Mouse (Mus musculus) C2C12 (cell line): ENCODE data around the gene Rock2. TPM values are rescaled to one million over a fixed set of nuclear protein-coding genes. Genes with fewer than 3 reads are reported as not detected.

Source experiments
- H3K27me3 ChIP-seq: one replicate; pipeline ENCODE4 v1.6.1; 2011; ENCODE audit not compliant: control insufficient read depth, insufficient read depth, insufficient read length
- H3K36me3 ChIP-seq: one replicate; pipeline ENCODE4 v1.6.1; 2011; ENCODE audit not compliant: control insufficient read depth, insufficient read depth
- H3K4me3 ChIP-seq: one replicate; pipeline ENCODE4 v1.5.1; 2011; ENCODE audit warnings: mild to moderate bottlenecking, control low read depth; ENCODE audit not compliant: poor library complexity, insufficient read depth, severe bottlenecking
- H3K79me2 ChIP-seq: one replicate; pipeline ENCODE4 v1.6.1; 2011; ENCODE audit not compliant: control insufficient read depth, insufficient read depth
- H3K79me3 ChIP-seq: one replicate; pipeline ENCODE4 v1.6.1; 2011; ENCODE audit warnings: low read depth, control low read depth
- H3ac ChIP-seq: one replicate; pipeline ENCODE3; 2011; ENCODE audit warnings: low read depth; ENCODE audit not compliant: control insufficient read depth, insufficient read length
- CEBPB ChIP-seq: IDR thresholded peaks from one replicate; pipeline ENCODE4 v1.6.1; 2011; ENCODE audit warnings: low read depth, mild to moderate bottlenecking, control low read depth, moderate library complexity
- CTCF ChIP-seq: IDR thresholded peaks from one replicate; pipeline ENCODE4 v1.5.1; 2011; ENCODE audit not compliant: control insufficient read depth, insufficient read depth, insufficient read length
- FOSL1 ChIP-seq: IDR thresholded peaks from one replicate; pipeline ENCODE4 v1.8.0; 2011; ENCODE audit warnings: mild to moderate bottlenecking, low read length; ENCODE audit not compliant: poor library complexity, insufficient read depth, severe bottlenecking
- MAX ChIP-seq: IDR thresholded peaks from one replicate; pipeline ENCODE4 v1.6.1; 2011; ENCODE audit warnings: mild to moderate bottlenecking, control low read depth
- MYOD1 ChIP-seq: IDR thresholded peaks from one replicate; pipeline ENCODE4 v1.6.1; 2011; ENCODE audit warnings: low read depth; ENCODE audit not compliant: control insufficient read depth, insufficient read length
- MYOG ChIP-seq: IDR thresholded peaks from one replicate; pipeline ENCODE4 v1.6.1; 2011; ENCODE audit not compliant: control insufficient read depth, insufficient read length; ENCODE audit errors: extremely low read depth
- USF1 ChIP-seq: IDR thresholded peaks from one replicate; pipeline ENCODE4 v1.6.1; 2011; ENCODE audit warnings: low read depth, mild to moderate bottlenecking, control low read depth, moderate library complexity
- polyA plus RNA-seq: library from polyadenylated mRNA; unstranded; fragments of >200 nt; fragmentation: generic; extraction: Trizol; gene quantifications from one replicate; pipeline ENCODE4 v1.2.1, GENCODE M21; 2012; ENCODE audit warnings: missing spikeins

The Rock2 gene
- polyA plus RNA-seq, 1 experiment = 15.9 TPM

- TF ChIP-seq FOSL1 = no peak
- TF ChIP-seq MYOG = no peak
- no peak for TF ChIP-seq USF1
- TF ChIP-seq MYOD1 = no peak
- TF ChIP-seq MAX = no peak
- no peak for TF ChIP-seq CTCF
- no peak for TF ChIP-seq CEBPB
Observed at GRCm38 (mm10) chr12:16879369-16879768, 15.3 kb upstream of the Rock2 start.

GRCm38 (mm10) chr12:16880077-16880476 lies 14.6 kb upstream of the Rock2 start:
- Histone ChIP-seq H3K27me3 (no peaks in the 10 kb centered on the region), H3ac (no peak overlapping the region), H3K4me3 (no peak overlapping the region), H3K36me3 (no peaks in the 10 kb centered on the region), H3K79me3 (no peaks in the 10 kb centered on the region), H3K79me2 (no peaks in the 10 kb centered on the region)
- no peak for TF ChIP-seq CTCF
- no peak for TF ChIP-seq CEBPB
- no peak for TF ChIP-seq MYOD1
- TF ChIP-seq MYOG = no peak
- no peak for TF ChIP-seq MAX
- TF ChIP-seq FOSL1 = no peak
- no peak for TF ChIP-seq USF1

More at GRCm38 (mm10) chr12:16879369-16879768, 15.3 kb upstream of the Rock2 start:
- no peak overlapping the region for H3ac ChIP-seq
- H3K4me3 ChIP-seq = no peak overlapping the region
- H3K79me2 ChIP-seq = no peaks in the 10 kb centered on the region
- no peaks in the 10 kb centered on the region for H3K36me3 ChIP-seq
- H3K27me3 ChIP-seq = no peaks in the 10 kb centered on the region
- no peaks in the 10 kb centered on the region for H3K79me3 ChIP-seq

DNA sequence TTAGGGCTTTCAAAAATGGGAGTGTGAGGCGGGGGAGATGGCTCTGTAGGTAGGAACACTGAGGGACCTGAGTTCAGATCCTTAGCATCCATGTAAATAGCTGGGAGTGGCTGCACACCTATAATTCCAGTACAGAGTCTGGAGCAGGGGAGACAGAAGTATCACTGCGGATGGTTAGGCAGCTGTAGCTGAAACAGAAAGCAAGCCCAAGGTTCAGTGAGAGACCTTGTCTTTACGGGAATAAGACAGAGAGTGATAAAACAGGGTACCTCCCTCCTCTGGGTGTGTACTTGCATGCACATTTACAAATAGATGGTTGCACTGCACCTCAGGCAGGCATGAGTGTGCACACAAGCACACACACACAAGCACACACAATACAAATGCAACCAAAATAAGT lies 12.3 kb upstream of the Rock2 start:
- no peak overlapping the region for H3K4me3 ChIP-seq
- TF ChIP-seq CEBPB (no peak), MYOD1 (no peak), FOSL1 (no peak), MAX (no peak), USF1 (no peak), MYOG (no peak), CTCF (no peak)
- no peaks in the 10 kb centered on the region for H3K27me3 ChIP-seq
- no peaks in the 10 kb centered on the region for H3K79me3 ChIP-seq
- no peaks in the 10 kb centered on the region for H3K36me3 ChIP-seq
- no peaks in the 10 kb centered on the region for H3K79me2 ChIP-seq
- no peak overlapping the region for H3ac ChIP-seq

DNA sequence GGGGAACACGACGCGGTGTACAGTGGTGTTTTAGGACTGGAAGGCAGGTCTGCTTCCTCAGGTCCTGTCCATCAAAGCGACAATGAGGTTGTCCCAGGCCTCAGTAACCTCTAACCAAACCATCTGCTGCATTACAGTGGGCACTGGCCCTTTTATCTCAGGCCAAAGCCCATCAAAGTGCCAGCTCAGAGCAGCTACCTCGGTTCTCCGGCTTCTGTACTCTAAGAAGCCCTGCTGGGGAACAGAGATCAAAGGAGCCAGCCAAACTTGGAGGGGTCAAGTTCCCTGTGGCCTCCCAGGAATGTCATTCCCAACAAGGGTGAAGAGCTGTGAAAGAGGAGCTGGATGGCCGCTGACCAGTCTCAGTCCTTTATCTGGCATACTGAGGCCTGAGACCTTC lies 11.6 kb upstream of the Rock2 start:
- H3K4me3 ChIP-seq = no peak overlapping the region
- TF ChIP-seq FOSL1 (no peak), CTCF (no peak), USF1 (no peak), CEBPB (no peak), MAX (no peak), MYOG (no peak), MYOD1 (no peak)
- H3K79me2 ChIP-seq = no peaks in the 10 kb centered on the region
- H3K36me3 ChIP-seq = no peaks in the 10 kb centered on the region
- H3K79me3 ChIP-seq = no peaks in the 10 kb centered on the region
- H3ac ChIP-seq = no peak overlapping the region
- H3K27me3 ChIP-seq = no peaks in the 10 kb centered on the region

DNA sequence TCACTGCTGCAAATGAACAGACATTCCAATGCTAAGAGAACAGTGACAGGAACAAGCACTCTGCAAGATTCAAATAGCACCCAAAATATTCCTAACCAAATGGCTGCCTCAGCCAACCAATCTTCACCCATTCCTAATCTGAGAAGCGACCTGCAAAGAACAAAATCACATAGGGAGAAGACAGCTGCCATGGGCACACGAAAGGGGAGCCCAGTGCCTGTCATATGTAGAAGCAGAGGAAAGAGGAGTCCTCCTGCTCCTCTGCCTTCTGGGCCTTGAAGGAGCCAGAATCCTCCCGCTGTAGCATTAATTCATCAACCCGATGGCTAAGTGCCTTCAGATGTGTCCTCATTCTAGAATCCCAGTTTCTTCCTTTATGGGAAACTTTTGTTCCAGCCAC lies 10.2 kb upstream of the Rock2 start:
- no peak for TF ChIP-seq MAX
- no peak overlapping the region for H3ac ChIP-seq

DNA sequence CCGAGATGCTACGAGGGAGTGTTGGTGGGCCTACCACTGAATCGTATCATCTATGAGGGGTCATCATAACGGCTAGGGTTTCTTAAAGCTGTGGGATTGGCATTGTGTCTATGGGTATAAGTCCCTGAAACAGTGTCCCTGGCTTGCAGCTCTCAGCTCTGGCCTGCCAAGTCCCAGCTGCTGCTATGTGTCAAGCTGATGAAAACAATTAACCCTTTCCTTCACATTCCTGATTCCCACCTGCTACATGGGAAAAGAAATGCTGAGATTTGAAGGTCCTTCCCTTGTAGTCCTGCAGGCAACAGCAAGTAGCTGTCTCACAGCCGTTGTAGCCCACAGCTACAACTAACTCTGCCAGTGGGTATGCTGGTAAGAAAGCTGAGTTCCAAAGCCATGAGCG lies 8.3 kb upstream of the Rock2 start:
- no peaks in the 10 kb centered on the region for H3K79me3 ChIP-seq
- no peak overlapping the region for H3K4me3 ChIP-seq
- no peaks in the 10 kb centered on the region for H3K36me3 ChIP-seq
- no peak for TF ChIP-seq MAX
- TF ChIP-seq MYOD1 = peak; percentile 75
- no peak overlapping the region for H3ac ChIP-seq
- H3K27me3 ChIP-seq = no peaks in the 10 kb centered on the region
- H3K79me2 ChIP-seq = no peaks in the 10 kb centered on the region

More for the DNA sequence above, 10.2 kb upstream of the Rock2 start:
- H3K79me3 ChIP-seq = no peaks in the 10 kb centered on the region
- H3K79me2 ChIP-seq = no peaks in the 10 kb centered on the region
- no peaks in the 10 kb centered on the region for H3K27me3 ChIP-seq
- H3K36me3 ChIP-seq = no peaks in the 10 kb centered on the region
- no peak overlapping the region for H3K4me3 ChIP-seq

GRCm38 (mm10) chr12:16893039-16893438 lies 1.7 kb upstream of the Rock2 start:
- Histone ChIP-seq H3ac (no peak overlapping the region), H3K27me3 (no peaks in the 10 kb centered on the region), H3K4me3 (no peak overlapping the region), H3K36me3 (no peaks in the 10 kb centered on the region), H3K79me3 (peaks cover 27% of the 10 kb centered on the region), H3K79me2 (peaks cover 33% of the 10 kb centered on the region)
- TF ChIP-seq MAX (no peak), FOSL1 (no peak)
